Mouse (Mus musculus) hindbrain, embryonic 12.5 days (tissue): Measurements from ENCODE around the gene Cox20. TPM values are rescaled to one million over a fixed set of nuclear protein-coding genes. Genes with fewer than 3 reads are reported as not detected.

Source experiments
- ATAC-seq: fragments of 200-750 bp; cut with Nextera tagmentation; 2 replicates; pipeline ENCODE4 v1.8.0; 2017; ENCODE audit warnings: moderate TSS enrichment; ENCODE audit not compliant: low FRiP score
- H3K27ac ChIP-seq: fragments of 300-500 bp; sonication (generic); 2 replicates; pipeline ENCODE4 v1.5.1; 2016; ENCODE audit warnings: mild to moderate bottlenecking
- H3K27me3 ChIP-seq: fragments of 300-500 bp; sonication (generic); 2 replicates; pipeline ENCODE4 v1.6.1; 2016; ENCODE audit warnings: mild to moderate bottlenecking
- H3K36me3 ChIP-seq: fragments of 300-500 bp; sonication (generic); 2 replicates; pipeline ENCODE4 v1.6.1; 2016; ENCODE audit warnings: mild to moderate bottlenecking
- H3K4me1 ChIP-seq: fragments of 300-500 bp; sonication (generic); 2 replicates; pipeline ENCODE4 v1.6.1; 2016
- H3K4me2 ChIP-seq: fragments of 300-500 bp; sonication (generic); replicated peaks from 2 replicates; pipeline ENCODE4 v1.6.1; 2016; ENCODE audit warnings: mild to moderate bottlenecking
- H3K4me3 ChIP-seq: fragments of 300-500 bp; sonication (generic); 2 replicates; pipeline ENCODE4 v1.5.1; 2016; ENCODE audit warnings: mild to moderate bottlenecking
- H3K9ac ChIP-seq: fragments of 300-500 bp; sonication (generic); 2 replicates; pipeline ENCODE4 v1.6.1; 2016; ENCODE audit warnings: mild to moderate bottlenecking, moderate library complexity
- H3K9me3 ChIP-seq: fragments of 300-500 bp; sonication (generic); replicated peaks from 2 replicates; pipeline ENCODE4 v1.6.1; 2016; ENCODE audit warnings: mild to moderate bottlenecking
- WGBS: fragments of 180-500 bp; shearing (Covaris S2); methylation state at CpG from one replicate; pipeline ENCODE4 v1.1.7; 2016; 5-methylcytosine and 5-hydroxymethylcytosine counted together
- microRNA-seq: library from miRNA; unstranded; fragments of <30 nt; microRNA quantifications from one replicate; pipeline ENCODE4, GENCODE M21; 2017
- polyA plus RNA-seq: library from polyadenylated mRNA; unstranded; fragments of >200 nt; fragmentation: Nextera tagmentation; extraction: Ambion mirVana; gene quantifications from 2 replicates; pipeline ENCODE4 v1.2.1, GENCODE M21; 2016

Cox20 gene
- polyA plus RNA-seq, 1 experiment from 2014 or later: 145 TPM

- Histone ChIP-seq H3K27me3 (no peaks in the 10 kb centered on the region), H3K36me3 (no peaks in the 10 kb centered on the region), H3K27ac (peak overlapping the region; percentile 76), H3K4me2 (peak overlapping the region; percentile 67), H3K4me1 (peaks cover 14% of the 10 kb centered on the region; the same call in 1 of the 2 replicates), H3K9ac (peak overlapping the region; percentile 49), H3K9me3 (no peaks in the 10 kb centered on the region), H3K4me3 (peak overlapping the region; percentile 43)
- WGBS: 2% methylated on average over 36 of the region's 36 CpGs
- ATAC-seq: peak; percentile 95
Measured at GRCm38 (mm10) chr1:178368548-178369271, 49.8 kb downstream of the Cox20 start.

GRCm38 (mm10) chr1:178369272-178369651, 50.3 kb downstream of the Cox20 start:
- H3K36me3 ChIP-seq: no peaks in the 10 kb centered on the region
- H3K27ac ChIP-seq: peak overlapping the region; percentile 76
- peak overlapping the region; percentile 67 for H3K4me2 ChIP-seq
- no peaks in the 10 kb centered on the region for H3K27me3 ChIP-seq
- peaks cover 14% of the 10 kb centered on the region; the same call in 1 of the 2 replicates for H3K4me1 ChIP-seq
- no peaks in the 10 kb centered on the region for H3K9me3 ChIP-seq
- H3K4me3 ChIP-seq: peak overlapping the region; percentile 43
- ATAC-seq: peak; percentile 76
- 4% methylated on average over 11 of the region's 11 CpGs for WGBS
- H3K9ac ChIP-seq: peak overlapping the region; percentile 49

Small RNAs within 50 kb of the gene (microRNA-seq; reads per million reads assigned to microRNA genes)
- gene Gm27458: not detected

Other genes with a start within 250 kb of the Cox20 start
- gene Desi2, start 131.7 kb upstream of the Cox20 start, polyA plus RNA-seq: 22.0 and 22.8 TPM in 2 replicates
- 831 and 926 TPM in 2 replicates for gene Hnrnpu, start 18.7 kb downstream of the Cox20 start, polyA plus RNA-seq
- gene Efcab2, start 87.0 kb downstream of the Cox20 start, polyA plus RNA-seq: 8.7 and 10.1 TPM in 2 replicates
- gene Kif26b, start 210.0 kb downstream of the Cox20 start, polyA plus RNA-seq: 13.3 and 17.2 TPM in 2 replicates